Mouse (Mus musculus) gastrocnemius, postnatal 36 days (tissue): ENCODE measurements at regions not wholly inside any gene's neighbourhood (a gene's known extent, or its start where the extent isn't known, plus 50 kb on each side); places are given as distances from the start of the nearest gene placed in this dataset.
"Not testable (repeated sequence)": the region's sequence is repeated elsewhere in the genome, so short reads cannot be mapped to it uniquely, and the experiment has no call there.

ENCODE experiments used
- DNase-seq, 2 experiments: peaks; one replicate each; pipeline ENCODE4 v3.0.0; 2022
- intact Hi-C: fragments of 180-260 bp; cut with DNase I; formaldehyde crosslinking; loops from one replicate; pipeline ENCODE4 v1.15.1; 2025

- intact Hi-C loops, DNase-seq: not testable (repeated sequence)
Observed at GRCm38 (mm10) chr1:23316288-23316687, 81.3 kb downstream of the Ogfrl1 start.

- intact Hi-C loops, DNase-seq: not testable (repeated sequence)
Observed at GRCm38 (mm10) chr1:23314863-23315262, 82.7 kb downstream of the Ogfrl1 start.

DNA sequence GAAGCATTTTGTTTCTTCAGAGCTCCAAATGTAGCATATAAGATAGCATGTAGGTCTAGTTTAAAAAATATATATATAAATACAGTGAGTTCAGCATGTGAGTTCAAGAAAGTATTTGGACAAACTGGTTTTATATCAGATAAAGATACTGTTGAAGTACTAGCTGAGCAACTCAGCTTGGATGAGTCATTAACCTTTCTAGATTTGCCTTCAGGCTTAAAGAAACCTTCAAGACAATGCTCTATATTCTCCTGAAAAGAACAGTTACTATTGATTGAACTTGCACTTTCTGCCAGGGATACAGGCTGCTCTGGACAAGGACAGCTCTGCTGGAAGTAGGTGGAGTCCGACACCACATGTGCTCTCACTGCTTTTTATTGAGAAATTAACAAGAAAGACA lies 104.9 kb downstream of the Ogfrl1 start:
- DNase-seq = no peak
- intact Hi-C loops = no loop called here

- DNase-seq = no peak
Observed at GRCm38 (mm10) chr1:23286741-23287140, 110.8 kb downstream of the Ogfrl1 start.

DNA sequence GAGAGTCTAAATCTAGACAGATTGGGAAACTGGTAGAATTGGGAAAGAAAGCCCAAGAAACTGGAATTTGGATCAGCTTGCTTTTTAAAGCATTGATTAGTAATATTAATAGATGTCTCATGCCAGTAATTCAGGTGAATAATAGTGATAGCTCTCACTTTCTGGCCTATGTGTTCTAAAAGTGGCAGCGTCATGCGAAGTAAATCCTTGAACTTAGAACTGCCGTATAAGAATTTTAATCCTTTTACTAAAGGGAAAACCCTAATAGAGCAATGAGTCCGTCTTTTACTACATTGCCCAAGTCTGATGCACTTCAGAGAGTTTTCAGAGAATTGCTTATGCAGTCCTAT lies 114.7 kb downstream of the Ogfrl1 start:
- DNase-seq = no peak

More at GRCm38 (mm10) chr1:23286741-23287140, 110.8 kb downstream of the Ogfrl1 start:
- intact Hi-C loops = no loop called here

DNA sequence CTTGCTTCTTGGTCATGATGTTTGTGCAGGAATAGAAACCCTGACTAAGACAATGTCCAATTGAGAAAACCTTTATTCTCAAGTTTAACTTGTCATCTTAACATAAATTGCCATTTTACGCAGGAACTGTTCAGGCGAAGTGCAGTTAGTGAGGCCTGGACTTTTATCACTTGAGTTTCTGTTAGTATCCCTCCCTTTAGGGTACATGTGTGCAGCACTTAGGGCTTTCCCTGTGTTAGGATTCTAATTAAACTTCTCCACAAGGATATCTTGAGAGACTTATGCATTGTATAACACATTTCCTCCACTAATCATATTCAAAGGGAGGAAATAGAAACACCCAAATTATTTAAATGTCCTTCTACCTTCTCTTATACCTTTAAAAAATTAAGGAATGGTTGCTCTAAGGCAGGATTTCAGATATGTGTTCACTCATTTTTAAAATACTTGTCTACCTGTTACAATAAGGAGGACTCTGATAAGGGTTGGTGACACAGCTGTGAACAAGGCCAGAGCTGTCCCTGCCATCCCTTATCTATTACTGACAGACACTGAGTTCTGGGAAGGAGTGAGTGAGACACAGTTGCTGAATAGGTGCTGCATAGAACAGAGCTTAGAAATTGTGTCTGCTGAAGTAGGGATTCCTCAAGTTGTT lies 115.2 kb downstream of the Ogfrl1 start:
- no peak for DNase-seq
- intact Hi-C loops = no loop called here

More for the DNA sequence above, 114.7 kb downstream of the Ogfrl1 start:
- intact Hi-C loops = no loop called here

GRCm38 (mm10) chr1:23279827-23280226 lies 117.7 kb downstream of the Ogfrl1 start:
- no peak for DNase-seq
- intact Hi-C loops = no loop called here

- intact Hi-C loops = no loop called here
- no peak for DNase-seq
Observed at GRCm38 (mm10) chr1:23272077-23272476, 125.5 kb downstream of the Ogfrl1 start.

DNA sequence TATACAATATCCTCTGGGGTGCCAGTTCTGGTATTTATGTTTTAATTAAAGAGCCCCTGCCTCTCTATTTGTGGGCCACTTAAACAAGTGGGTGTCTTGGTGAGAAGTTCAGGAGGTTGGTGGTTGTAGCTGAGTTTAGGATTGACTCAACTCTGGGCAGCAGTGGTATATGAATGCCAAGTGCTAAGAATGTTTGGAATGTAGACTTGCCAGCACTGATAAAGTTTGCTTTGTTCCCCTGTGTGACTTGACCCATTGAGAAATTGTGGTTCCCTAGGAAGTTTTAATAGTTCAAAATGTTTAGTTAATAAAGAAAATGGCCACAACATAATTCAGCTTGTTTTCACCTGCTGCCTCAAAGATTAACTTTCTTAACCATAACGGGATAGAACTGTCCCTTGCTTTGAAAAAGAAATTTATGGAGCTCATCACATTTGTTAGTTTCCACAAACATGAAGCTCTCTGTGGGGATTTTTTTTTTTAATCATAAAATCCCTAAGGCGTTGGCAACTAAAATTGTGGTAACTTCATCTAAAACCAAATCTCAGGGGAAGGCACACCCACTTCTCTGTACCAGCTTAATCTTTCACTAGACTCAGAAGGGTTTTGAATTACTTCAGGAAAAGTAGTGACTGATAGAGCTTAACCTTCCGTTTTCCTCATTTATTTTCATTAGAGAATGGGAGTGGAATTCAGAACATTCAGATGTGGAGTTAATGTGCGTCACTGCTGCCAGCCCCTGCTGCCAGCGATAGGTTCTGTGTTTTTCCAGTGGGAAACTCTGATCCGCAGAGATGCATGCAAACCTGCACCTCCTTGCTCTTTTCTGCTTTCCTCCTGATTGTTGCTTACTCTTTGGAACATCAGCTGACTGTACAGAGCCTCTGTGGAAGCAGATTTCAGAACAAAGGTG lies 126.4 kb downstream of the Ogfrl1 start:
- intact Hi-C loops = no loop called here
- DNase-seq = no peak

DNA sequence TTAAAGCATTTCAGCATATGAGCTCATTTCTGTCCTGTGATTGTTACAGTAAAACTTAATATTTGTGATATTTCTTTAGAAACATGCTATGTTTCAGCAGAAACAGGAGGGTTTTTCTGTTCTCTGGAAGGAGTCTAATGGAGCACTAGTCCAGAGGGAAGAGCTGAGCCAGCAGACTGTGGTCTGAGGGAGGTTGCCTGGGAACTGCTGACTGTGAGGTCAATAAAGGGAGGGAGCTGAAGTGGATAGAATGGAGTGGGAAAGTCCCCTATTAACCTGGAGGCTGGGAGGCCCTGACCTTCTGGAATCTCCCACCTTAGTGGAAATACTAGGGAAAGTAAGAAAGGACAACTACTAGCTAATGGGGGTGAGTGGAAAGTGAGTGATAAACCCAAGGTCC lies 129.5 kb downstream of the Ogfrl1 start:
- no peak for DNase-seq
- intact Hi-C loops = no loop called here

GRCm38 (mm10) chr1:23265556-23266232 lies 131.9 kb downstream of the Ogfrl1 start:
- intact Hi-C loops = no loop called here
- no peak for DNase-seq

DNA sequence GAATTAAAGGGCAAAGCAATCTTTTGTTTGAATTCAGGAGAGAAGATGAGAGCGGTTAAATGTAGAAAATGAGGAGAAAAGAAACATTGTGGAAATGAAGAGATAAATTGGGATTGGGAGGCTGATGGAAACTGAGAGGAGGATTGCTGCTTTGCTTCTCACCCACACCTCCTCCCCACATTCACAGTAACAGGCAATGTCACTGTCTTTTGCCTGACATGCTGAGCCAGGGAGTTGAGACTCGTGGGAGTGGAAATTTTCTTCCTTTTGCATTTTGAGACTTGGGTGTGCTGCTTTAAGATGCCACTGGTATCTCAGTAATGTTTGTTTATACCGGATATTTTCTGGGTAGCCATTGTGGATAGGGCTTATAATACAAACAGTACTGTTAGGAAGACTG lies 133.3 kb downstream of the Ogfrl1 start:
- DNase-seq = no peak
- intact Hi-C loops = no loop called here

GRCm38 (mm10) chr1:23263798-23264197 lies 133.8 kb downstream of the Ogfrl1 start:
- intact Hi-C loops = no loop called here

GRCm38 (mm10) chr1:23261652-23262051 lies 135.9 kb downstream of the Ogfrl1 start:
- no peak for DNase-seq
- intact Hi-C loops = no loop called here

More at GRCm38 (mm10) chr1:23263798-23264197, 133.8 kb downstream of the Ogfrl1 start:
- DNase-seq = no peak

- intact Hi-C loops = no loop called here
- DNase-seq = no peak
Observed at GRCm38 (mm10) chr1:23257306-23257895, 140.2 kb downstream of the Ogfrl1 start.

DNA sequence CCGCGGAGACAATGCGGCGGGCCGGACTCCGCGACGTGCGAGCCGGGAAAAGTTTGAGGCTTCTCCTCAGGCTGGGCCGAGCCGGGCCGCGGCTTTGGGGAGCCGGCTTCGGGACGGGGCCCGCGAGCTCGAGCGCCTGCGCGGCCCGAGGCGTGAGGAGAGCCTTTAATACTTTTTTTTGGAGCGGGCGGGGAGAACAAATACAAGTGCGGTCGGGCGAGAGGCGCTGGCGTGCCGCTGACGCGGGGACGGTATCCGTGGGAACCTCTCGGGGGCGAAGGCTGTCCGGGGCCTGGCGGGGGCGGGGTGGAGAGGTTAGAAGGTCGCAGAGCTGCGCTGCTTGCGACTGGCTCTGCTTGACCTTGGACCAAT lies 141.0 kb downstream of the Ogfrl1 start:
- peak; percentile 74 for DNase-seq
- intact Hi-C loops = no loop called here

- DNase-seq = peak; percentile 92 to 96
- intact Hi-C loops = no loop called here
Observed at GRCm38 (mm10) chr1:23255925-23256629, 141.5 kb downstream of the Ogfrl1 start.

GRCm38 (mm10) chr1:23254235-23254634 lies 143.3 kb downstream of the Ogfrl1 start:
- intact Hi-C loops = no loop called here
- DNase-seq = no peak

GRCm38 (mm10) chr1:23231522-23231921 lies 129.5 kb upstream of the 4933415F23Rik start:
- intact Hi-C loops = no loop called here

GRCm38 (mm10) chr1:23228478-23228877 lies 126.4 kb upstream of the 4933415F23Rik start:
- intact Hi-C loops = no loop called here
- DNase-seq = no peak

More at GRCm38 (mm10) chr1:23231522-23231921, 129.5 kb upstream of the 4933415F23Rik start:
- no peak for DNase-seq
